Mouse (Mus musculus): ENCODE results near the gene Rimbp2. TPM values are rescaled to one million over a fixed set of nuclear protein-coding genes. Genes with fewer than 3 reads are reported as not detected.

Rimbp2 gene
- total and polyA plus RNA-seq, 3 experiments, result not detected

DNA sequence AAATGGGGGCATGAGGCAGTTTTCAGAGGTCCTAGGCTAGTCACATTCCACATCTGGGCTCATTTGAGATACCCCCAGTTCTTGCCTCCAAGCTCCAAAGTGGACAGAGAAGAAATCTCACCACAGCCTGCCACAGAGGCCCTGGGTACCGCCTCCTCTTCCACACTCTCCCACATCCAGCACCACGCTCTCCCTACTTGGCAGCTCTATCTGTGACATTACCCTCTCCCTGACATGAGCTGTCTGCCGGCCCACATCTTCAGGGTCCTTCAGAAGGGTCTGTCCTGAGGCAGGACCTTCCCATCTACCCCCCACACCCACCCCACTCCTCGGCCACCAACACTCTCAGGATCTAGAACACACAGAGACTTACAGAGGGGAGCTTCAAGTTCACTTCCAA is 1.8 kb downstream of the Rimbp2 start:
- H3K9ac ChIP-seq (ENCODE audit: control insufficient read depth, low read depth, low read length, poor library complexity, severe bottlenecking), result no peak overlapping the region
- TF ChIP-seq CHD2 (IDR thresholded peaks at IDR 0.05; ENCODE audit: low read length) (no peak), ZKSCAN1 (IDR thresholded peaks at IDR 0.05; ENCODE audit: low read depth, low read length) (no peak), TAL1 (IDR thresholded peaks at IDR 0.05; ENCODE audit: low read length) (no peak), SIN3A (IDR thresholded peaks at IDR 0.05; ENCODE audit: low read length) (no peak), USF1 (IDR thresholded peaks at IDR 0.05; ENCODE audit: low read depth, low read length) (no peak), ETS1 (IDR thresholded peaks at IDR 0.05; ENCODE audit: low read depth, low read length) (no peak), MYC (IDR thresholded peaks at IDR 0.05; ENCODE audit: low read depth, low read length) (no peak), POLR2AphosphoS5 (IDR thresholded peaks at IDR 0.05; ENCODE audit: borderline replicate concordance, low read depth, low read length) (no peak), USF2 (IDR thresholded peaks at IDR 0.05; ENCODE audit: borderline replicate concordance in 1 of 2, insufficient read depth in 1 of 2, low read depth in 1 of 2, low read length in 2 of 2) (no peak), MEF2A (IDR thresholded peaks at IDR 0.05; ENCODE audit: extremely low read depth, insufficient replicate concordance, low read depth, low read length, poor library complexity, severe bottlenecking) (no peak)
- no peaks in the 10 kb centered on the region for H3K27me3 ChIP-seq (ENCODE audit: control insufficient read depth in 1 of 2, insufficient read depth in 2 of 2, low read length in 2 of 2)
- no peaks in the 10 kb centered on the region for H3K36me3 ChIP-seq (ENCODE audit: control insufficient read depth in 1 of 2, insufficient read depth in 2 of 2, low read length in 2 of 2)
- H3K4me1 ChIP-seq (ENCODE audit: control insufficient read depth in 1 of 2, insufficient read depth in 2 of 2, low read length in 2 of 2), result no peaks in the 10 kb centered on the region
- no peaks in the 10 kb centered on the region for H3K9me3 ChIP-seq (replicated peaks; ENCODE audit: insufficient read depth, low read length)
- H3K4me3 ChIP-seq (ENCODE audit: control insufficient read depth in 1 of 2, insufficient read depth in 1 of 2, low read depth in 2 of 2, low read length in 2 of 2), result no peak overlapping the region
- DNase-seq (ENCODE audit: low read depth, low spot score), result no peak
- no peaks in the 10 kb centered on the region for H3K79me2 ChIP-seq (ENCODE audit: control insufficient read depth, insufficient read depth, low read length, poor library complexity)
- no peak overlapping the region for H3K27ac ChIP-seq (ENCODE audit: control insufficient read depth, low read depth, low read length)

DNA sequence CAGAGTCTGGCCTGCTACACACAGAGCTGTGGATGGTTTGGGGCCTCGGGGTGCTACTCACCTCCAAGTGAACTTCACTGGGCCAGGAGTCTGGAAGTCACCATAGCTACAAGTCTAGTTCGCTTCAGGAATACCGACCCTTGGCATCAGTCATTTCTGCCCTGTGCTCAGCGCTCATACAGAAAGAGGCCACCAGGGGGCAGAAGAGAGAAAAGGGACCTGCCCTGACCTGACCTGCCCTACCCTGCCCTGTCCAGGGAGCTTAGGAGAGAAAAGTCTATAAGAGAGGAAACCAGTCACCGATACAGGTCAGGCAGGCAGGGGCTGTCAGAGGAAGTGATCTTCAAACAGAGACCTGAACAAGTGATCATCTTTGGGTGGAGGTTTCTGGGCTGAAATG is 6.2 kb downstream of the Rimbp2 start:
- Histone ChIP-seq H3K79me2 (ENCODE audit: control insufficient read depth, insufficient read depth, low read length, poor library complexity) (no peaks in the 10 kb centered on the region), H3K4me3 (ENCODE audit: control insufficient read depth in 1 of 2, insufficient read depth in 1 of 2, low read depth in 2 of 2, low read length in 2 of 2) (no peak overlapping the region), H3K9me3 (replicated peaks; ENCODE audit: insufficient read depth, low read length) (no peaks in the 10 kb centered on the region), H3K4me1 (ENCODE audit: control insufficient read depth in 1 of 2, insufficient read depth in 2 of 2, low read length in 2 of 2) (no peaks in the 10 kb centered on the region), H3K27me3 (ENCODE audit: control insufficient read depth in 1 of 2, insufficient read depth in 2 of 2, low read length in 2 of 2) (no peaks in the 10 kb centered on the region), H3K36me3 (ENCODE audit: control insufficient read depth in 1 of 2, insufficient read depth in 2 of 2, low read length in 2 of 2) (no peaks in the 10 kb centered on the region), H3K27ac (ENCODE audit: control insufficient read depth, low read depth, low read length) (no peak overlapping the region), H3K9ac (ENCODE audit: control insufficient read depth, low read depth, low read length, poor library complexity, severe bottlenecking) (no peak overlapping the region)
- no peak for DNase-seq (ENCODE audit: low read depth, low spot score)
- TF ChIP-seq NRF1 (IDR thresholded peaks at IDR 0.05; ENCODE audit: insufficient read depth, low read depth, low read length, poor library complexity, severe bottlenecking), result no peak
- TF ChIP-seq CTCF (IDR thresholded peaks at IDR 0.05 in 2 of 3, conservative IDR thresholded peaks at IDR 0.05 in 1 of 3; ENCODE audit: control insufficient read depth in 1 of 3, insufficient read depth in 1 of 3, low read depth in 2 of 3, low read length in 3 of 3, poor library complexity in 1 of 3, severe bottlenecking in 1 of 3), result peak; percentile 9 to 17 (median 12); a peak in 2 of 6 replicates
- TF ChIP-seq NELFE (IDR thresholded peaks at IDR 0.05; ENCODE audit: low read depth, low read length), result no peak
- no peak for TF ChIP-seq ZMIZ1 (IDR thresholded peaks at IDR 0.05; ENCODE audit: low read depth, low read length)
- TF ChIP-seq SMC3 (IDR thresholded peaks at IDR 0.05; ENCODE audit: low read depth, low read length), result peak; percentile 9; the same call in 1 of the 2 replicates
- TF ChIP-seq MAX (IDR thresholded peaks at IDR 0.05; ENCODE audit: low read length), result no peak

Data from MEL (cell line).